16 mouse cellular contexts compared by ENCODE assay signal in the genomic region with DNA sequence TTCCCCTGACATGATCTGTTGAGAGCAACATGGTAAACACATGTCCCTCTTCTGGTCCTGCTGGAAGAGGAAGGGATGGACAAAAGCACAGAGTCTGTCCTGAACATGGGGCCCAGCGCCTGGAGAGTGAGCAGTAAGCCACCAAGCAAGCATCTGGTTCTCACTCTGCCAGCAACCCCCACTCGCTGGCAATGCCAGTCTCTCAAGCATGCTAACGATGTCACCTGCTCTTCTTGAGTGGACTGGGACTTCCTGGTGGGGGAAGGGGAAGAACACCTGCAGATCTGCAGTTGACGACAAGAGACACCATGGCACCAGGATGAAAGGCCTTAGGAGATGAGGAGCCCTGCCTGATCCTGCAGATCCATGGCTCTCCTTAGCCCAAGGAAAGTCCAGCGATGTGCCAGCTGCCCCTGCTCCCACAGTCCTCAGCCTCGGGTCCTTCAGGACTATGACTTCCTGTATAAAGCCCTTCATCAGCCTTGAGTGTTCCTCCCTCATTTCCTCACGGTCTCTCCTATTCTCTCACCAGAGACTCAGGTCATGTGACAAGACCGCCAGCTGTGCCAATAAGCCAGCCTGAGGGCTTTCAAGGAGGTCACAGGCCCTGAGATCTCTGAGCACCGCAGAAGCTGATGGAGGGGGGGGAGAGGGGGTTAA.
DNase-seq lines count a peak whose midpoint lies in the region; ATAC-seq and TF ChIP-seq lines count a peak whose summit lies in the region.
"Had no signal": no experiment of that assay in that cellular context is flagged by ENCODE, and none has a peak within 500 bp of the region (broad histone marks: within the 10 kb centered on the region; RNA-seq: fewer than 3 reads in every experiment).

No protein-coding gene starts in this region.

- DNase-seq in cerebellum, postnatal 10 days: peak; percentile 49 to 60
- DNase-seq in cerebellum, adult 18-20 months: no peak
- peak; percentile 18 for DNase-seq in A20 (ENCODE audit: low read depth, low spot score)
- DNase-seq in lung, embryonic 14.5 days: peak; percentile 50
- peak; percentile 53 to 68 for DNase-seq in thymus, adult 18-20 months
- DNase-seq in ovary, postnatal 10 days (ENCODE audit: low spot score): no peak
- DNase-seq in adrenal gland, adult 8-10 months: no peak
- no peak for DNase-seq in kidney, postnatal 14 days
- DNase-seq: cerebellum, adult 11 months; kidney, adult 18-20 months; liver, postnatal 0 days had no signal

- no peak overlapping the region for H3K9ac ChIP-seq in lung, embryonic 14.5 days
- H3K9ac ChIP-seq: embryonic facial prominence, embryonic 15.5 days; heart, embryonic 15.5 days; limb, embryonic 13.5 days; liver, postnatal 0 days; midbrain, embryonic 13.5 days had no signal

- H3K4me2 ChIP-seq in lung, embryonic 14.5 days: no peak overlapping the region
- H3K4me2 ChIP-seq: embryonic facial prominence, embryonic 15.5 days; heart, embryonic 15.5 days; limb, embryonic 13.5 days; midbrain, embryonic 13.5 days had no signal

- H3K9me3 ChIP-seq in lung, embryonic 14.5 days (ENCODE audit: low read depth, low read length): no peaks in the 10 kb centered on the region
- H3K9me3 ChIP-seq: embryonic facial prominence, embryonic 15.5 days; heart, embryonic 15.5 days; limb, embryonic 13.5 days; midbrain, embryonic 13.5 days had no signal

- no peak for TF ChIP-seq CTCF in lung, embryonic 14.5 days (IDR thresholded peaks at IDR 0.05; ENCODE audit: low read depth)

- H3K4me1 ChIP-seq in lung, embryonic 14.5 days (ENCODE audit: insufficient read depth): peaks cover 3% of the 10 kb centered on the region; the same call in 1 of the 2 replicates

- WGBS in lung, embryonic 14.5 days: 58% methylated on average over 9 of the region's 9 CpGs

- H3K27ac ChIP-seq in lung, embryonic 14.5 days (ENCODE audit: low read depth): no peak overlapping the region
- H3K27ac ChIP-seq: embryonic facial prominence, embryonic 15.5 days; heart, embryonic 15.5 days; limb, embryonic 13.5 days; midbrain, embryonic 13.5 days had no signal

- peak; percentile 35; the same call in 1 of the 2 replicates for ATAC-seq in lung, embryonic 14.5 days (ENCODE audit: insufficient read depth)
- ATAC-seq: hindbrain, embryonic 16.5 days; liver, postnatal 0 days; midbrain, embryonic 13.5 days had no signal

- H3K4me3 ChIP-seq in lung, embryonic 14.5 days (ENCODE audit: low read depth, low read length): no peak overlapping the region
- H3K4me3 ChIP-seq: embryonic facial prominence, embryonic 15.5 days; heart, embryonic 15.5 days; limb, embryonic 13.5 days; midbrain, embryonic 13.5 days had no signal

- H3K27me3 ChIP-seq in lung, embryonic 14.5 days (ENCODE audit: insufficient read depth, low read length): no peaks in the 10 kb centered on the region
- H3K27me3 ChIP-seq: embryonic facial prominence, embryonic 15.5 days; heart, embryonic 15.5 days; limb, embryonic 13.5 days; midbrain, embryonic 13.5 days had no signal

- H3K36me3 ChIP-seq in lung, embryonic 14.5 days (ENCODE audit: insufficient read depth): no peaks in the 10 kb centered on the region
- H3K36me3 ChIP-seq: embryonic facial prominence, embryonic 15.5 days; heart, embryonic 15.5 days; limb, embryonic 13.5 days; midbrain, embryonic 13.5 days had no signal

Comparison
In these comparisons a context has a peak if more than half of its experiments do, and no peak if none do; other contexts are left out.
1. DNase-seq: peak in cerebellum, postnatal 10 days (2 of 2), A20 (single experiment), lung, embryonic 14.5 days (single experiment) and thymus, adult 18-20 months (2 of 2); none in cerebellum, adult 18-20 months (0 of 2), ovary, postnatal 10 days (single experiment), adrenal gland, adult 8-10 months (single experiment) and kidney, postnatal 14 days (single experiment).